ENCODE assay signal across 23 mouse cellular contexts in the genomic region with DNA sequence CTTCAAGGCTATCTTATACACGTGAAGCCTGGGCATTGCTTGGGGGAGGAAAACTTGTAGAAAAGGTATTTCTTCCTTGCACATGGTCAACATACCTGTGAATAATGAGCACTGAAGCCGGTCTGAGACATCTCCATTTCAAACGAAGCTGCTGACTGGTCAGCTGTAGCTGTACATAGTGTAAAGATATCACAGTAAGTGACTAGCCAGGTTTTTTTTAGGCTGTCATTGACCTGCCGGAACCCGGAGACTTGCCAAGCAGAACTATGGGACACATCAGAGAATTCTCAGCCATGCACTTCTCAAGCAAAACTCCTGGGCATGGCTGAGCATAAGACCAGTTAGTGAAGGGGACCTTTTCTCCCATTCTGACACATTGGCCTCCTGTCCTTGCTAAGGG.
"Had no signal": no experiment of that assay in that cellular context is flagged by ENCODE, and none has a peak within 500 bp of the region (broad histone marks: within the 10 kb centered on the region; RNA-seq: fewer than 3 reads in every experiment).

No protein-coding gene starts in this region.

- H3K4me1 ChIP-seq: limb, embryonic 15.5 days had no signal

- H3K4me3 ChIP-seq: forebrain, embryonic 15.5 days; hindbrain, embryonic 13.5 days; hindbrain, embryonic 15.5 days; kidney, embryonic 15.5 days; limb, embryonic 13.5 days; limb, embryonic 15.5 days; liver, embryonic 12.5 days had no signal

- H3K27ac ChIP-seq: forebrain, embryonic 15.5 days; hindbrain, embryonic 13.5 days; hindbrain, embryonic 15.5 days; hindbrain, postnatal 0 days; kidney, embryonic 15.5 days; kidney, postnatal 0 days; limb, embryonic 13.5 days; limb, embryonic 15.5 days; liver, embryonic 12.5 days; liver, embryonic 14.5 days had no signal

- H3K9ac ChIP-seq: forebrain, embryonic 15.5 days; forebrain, postnatal 0 days; hindbrain, embryonic 13.5 days; hindbrain, embryonic 15.5 days; kidney, embryonic 15.5 days; limb, embryonic 13.5 days; limb, embryonic 15.5 days; liver, embryonic 12.5 days; liver, embryonic 14.5 days had no signal

- ATAC-seq: forebrain, embryonic 15.5 days; forebrain, postnatal 0 days; hindbrain, postnatal 0 days; intestine, embryonic 16.5 days; liver, embryonic 12.5 days had no signal

- H3K27me3 ChIP-seq: forebrain, embryonic 15.5 days; hindbrain, embryonic 13.5 days; hindbrain, embryonic 15.5 days; kidney, embryonic 15.5 days; limb, embryonic 13.5 days; limb, embryonic 15.5 days; liver, embryonic 12.5 days had no signal

- H3K4me2 ChIP-seq: forebrain, embryonic 15.5 days; hindbrain, embryonic 13.5 days; hindbrain, embryonic 15.5 days; kidney, embryonic 15.5 days; limb, embryonic 13.5 days; limb, embryonic 15.5 days; liver, embryonic 12.5 days had no signal

- H3K9me3 ChIP-seq: forebrain, embryonic 15.5 days; hindbrain, embryonic 13.5 days; hindbrain, embryonic 15.5 days; kidney, embryonic 15.5 days; limb, embryonic 13.5 days; limb, embryonic 15.5 days; liver, embryonic 12.5 days had no signal

- H3K36me3 ChIP-seq: forebrain, embryonic 15.5 days; hindbrain, embryonic 13.5 days; hindbrain, embryonic 15.5 days; limb, embryonic 13.5 days; limb, embryonic 15.5 days; liver, embryonic 12.5 days had no signal

- DNase-seq: forebrain, postnatal 0 days; gastrocnemius, postnatal 14 days; gastrocnemius, postnatal 36 days; kidney, adult 11 months; kidney, adult 2 months; kidney, adult 9 months; kidney, postnatal 14 days; kidney, postnatal 36 days; layer of hippocampus, adult 9-11 months; layer of hippocampus, postnatal 36 days; left cerebral cortex, postnatal 4 days; lung, adult 18-20 months had no signal
